Mouse (Mus musculus) left cerebral cortex, postnatal 4 days (tissue): Measurements from ENCODE around the gene Bcl2. TPM values are rescaled to one million over a fixed set of nuclear protein-coding genes. Genes with fewer than 3 reads are reported as not detected.
"Not testable (repeated sequence)": the region's sequence is repeated elsewhere in the genome, so short reads cannot be mapped to it uniquely, and the experiment has no call there.

Source experiments
- DNase-seq: peaks from one replicate; pipeline ENCODE4 v3.0.0-alpha.2; 2022
- intact Hi-C: fragments of 180-260 bp; cut with DNase I; formaldehyde crosslinking; loops from one replicate; pipeline ENCODE4 v1.15.1; 2025
- total RNA-seq, 2 experiments: library from RNA; stranded (reverse); gene quantifications; 2 replicates each; pipeline ENCODE4 v1.2.3; 2021

Bcl2 gene
- total RNA-seq, 2 experiments from 2014 or later, result 13.9 to 15.7 TPM

DNA sequence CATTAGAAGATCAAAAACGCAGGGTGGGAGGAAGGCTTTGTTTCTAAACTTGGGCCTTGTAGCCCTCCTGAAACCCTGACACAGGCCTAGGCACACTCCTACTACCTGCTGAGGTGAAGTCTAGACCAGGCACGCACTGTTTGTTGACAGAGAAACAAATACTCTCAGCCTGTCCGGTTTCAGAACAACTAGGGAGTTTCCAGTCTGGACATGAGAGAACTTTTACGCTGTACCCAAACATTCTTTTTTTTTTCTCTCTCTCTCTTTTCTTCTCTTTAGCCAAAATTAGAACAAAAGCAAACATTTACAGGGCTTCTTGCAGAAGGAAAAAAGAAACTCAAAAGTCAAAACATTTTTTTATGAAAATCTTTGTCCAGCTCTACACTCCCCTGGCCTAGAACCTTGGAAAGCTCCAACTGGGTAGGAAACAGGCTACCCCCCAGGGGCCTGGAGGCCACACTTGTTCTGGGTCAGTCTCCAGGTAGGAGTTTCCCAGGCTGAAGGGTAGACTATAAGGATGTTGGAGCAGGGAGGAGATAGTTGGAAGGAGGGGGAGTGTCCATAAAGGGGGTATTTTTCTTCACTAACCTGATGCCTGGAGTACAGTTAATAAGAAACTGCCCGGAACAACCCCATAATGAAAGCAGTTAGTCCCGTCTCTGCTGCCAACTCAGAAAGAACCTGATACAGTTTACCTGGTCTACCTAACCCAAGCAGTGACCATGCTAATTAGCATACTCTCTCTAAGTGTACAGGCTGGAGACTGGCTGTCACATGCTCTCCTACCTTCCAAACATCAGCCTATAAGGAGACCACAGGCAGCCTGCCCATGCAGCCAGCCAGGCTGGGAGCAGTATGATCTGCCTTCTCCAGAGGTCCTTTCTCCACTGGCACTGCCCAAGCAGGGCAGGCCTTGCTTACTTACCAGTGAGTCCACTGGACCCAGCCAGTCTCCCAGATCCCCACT lies 147.7 kb downstream of the Bcl2 start:
- DNase-seq, result no peak
- intact Hi-C loops, result no loop called here

DNA sequence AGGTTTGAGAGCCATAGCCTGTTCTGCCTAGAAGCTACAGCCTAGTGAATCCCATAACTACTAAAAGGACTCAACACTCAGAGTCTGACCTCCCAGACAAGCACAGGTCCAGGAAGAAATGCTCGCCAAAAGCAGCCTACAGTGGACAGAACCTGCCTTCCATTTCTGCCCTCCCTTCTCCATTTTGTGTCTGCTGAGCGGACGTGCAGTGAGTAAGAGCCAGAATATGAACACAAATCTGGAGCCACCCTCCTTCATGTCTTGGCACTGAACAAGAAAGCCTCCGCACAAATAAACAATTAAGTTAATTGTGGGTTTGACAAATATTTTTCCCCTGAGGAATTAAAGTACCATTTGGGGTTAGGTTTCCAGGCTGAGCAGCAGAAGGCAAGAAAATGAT lies 148.8 kb downstream of the Bcl2 start:
- intact Hi-C loops, result no loop called here
- DNase-seq, result no peak

DNA sequence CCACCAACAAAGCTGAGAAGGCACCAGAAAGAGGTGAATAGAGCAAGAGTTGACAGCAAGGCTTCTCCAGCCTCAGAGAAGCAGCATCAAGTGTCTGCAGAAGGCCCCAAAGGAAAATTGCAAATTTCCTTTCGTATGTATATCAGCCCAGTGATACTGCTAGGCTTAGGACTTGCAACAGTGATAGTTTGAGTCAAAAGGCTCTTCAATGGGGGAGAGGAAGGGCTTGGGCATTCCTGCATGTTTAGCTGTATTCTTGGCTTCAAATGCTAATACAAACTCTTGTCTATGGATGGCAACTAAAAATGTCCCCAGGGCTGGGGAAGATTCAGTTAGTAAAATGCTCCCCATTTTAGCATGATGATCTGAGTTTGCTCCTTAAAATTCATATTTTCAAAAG lies 149.6 kb downstream of the Bcl2 start:
- DNase-seq, result no peak
- intact Hi-C loops, result no loop called here

DNA sequence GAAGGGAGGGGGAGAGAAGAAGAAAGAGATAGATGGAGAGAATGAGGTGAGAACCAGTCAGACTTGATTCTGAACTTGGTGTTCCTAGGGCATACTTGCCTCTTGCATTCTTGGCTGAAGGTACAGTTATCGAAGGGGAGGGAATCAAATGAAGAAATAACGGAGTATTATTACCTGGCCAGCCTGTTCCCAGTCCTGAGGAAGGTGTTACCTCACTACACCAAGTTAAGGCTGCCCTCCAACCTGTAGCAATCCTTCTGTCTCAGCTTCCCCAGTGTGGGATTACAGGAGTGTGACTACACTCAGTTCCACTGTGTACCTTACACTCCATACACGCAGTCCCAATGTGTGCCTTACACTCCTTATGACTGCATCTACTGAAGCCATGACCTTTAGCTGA lies 151.3 kb downstream of the Bcl2 start:
- DNase-seq, result no peak
- intact Hi-C loops, result no loop called here

DNA sequence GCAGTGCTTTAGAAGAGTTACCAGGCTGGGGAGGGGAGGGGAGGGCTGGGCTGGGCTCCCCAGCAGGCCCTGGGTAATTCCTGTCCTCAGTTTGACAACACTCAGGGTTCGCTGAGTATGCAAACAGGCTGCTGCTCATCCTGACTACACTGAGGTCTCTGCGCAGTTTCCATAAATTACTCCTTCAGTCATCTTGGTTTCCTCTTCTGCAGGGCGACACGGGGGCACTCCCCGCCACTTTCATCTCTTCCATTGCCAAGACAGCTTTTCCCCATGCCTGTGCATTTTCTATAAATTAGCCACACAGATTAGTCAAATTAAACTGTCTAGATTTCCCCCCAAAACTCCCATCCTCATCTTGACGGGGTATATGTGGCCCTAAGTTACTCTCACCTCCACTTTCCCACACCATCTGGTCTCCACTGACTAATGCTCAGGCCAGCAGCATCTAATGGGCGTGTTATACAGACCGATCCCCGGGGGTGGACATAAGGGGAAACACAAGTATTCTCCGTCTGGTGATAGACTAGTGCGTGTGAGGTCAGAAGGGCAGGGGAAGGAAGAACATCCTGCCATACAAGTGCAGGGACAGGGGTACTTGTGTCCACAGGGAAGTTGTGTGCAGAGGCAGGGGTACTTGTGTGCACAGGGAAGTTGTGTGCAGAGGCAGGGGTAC lies 152.9 kb downstream of the Bcl2 start:
- DNase-seq, result no peak
- intact Hi-C loops, result no loop called here

DNA sequence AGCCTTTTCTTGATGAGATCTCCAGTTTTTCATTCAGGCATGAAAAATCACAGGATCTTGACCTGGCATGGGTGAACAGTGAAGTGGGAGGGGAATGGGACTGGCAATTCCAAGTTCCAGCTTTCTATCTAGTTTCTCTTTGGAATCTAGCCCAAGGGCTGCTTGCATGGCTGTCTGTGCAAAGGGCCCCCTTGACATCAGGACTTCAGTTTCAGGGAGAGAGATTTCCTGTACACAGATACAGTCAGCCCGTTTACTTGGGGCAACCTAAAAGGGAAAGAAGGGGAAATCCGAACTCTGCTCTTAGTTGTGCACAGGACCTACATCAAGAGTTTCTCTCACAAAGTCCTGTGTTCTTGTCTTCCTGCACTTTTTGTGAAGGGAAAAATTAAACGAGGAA lies 154.0 kb downstream of the Bcl2 start:
- intact Hi-C loops, result no loop called here
- DNase-seq, result no peak

DNA sequence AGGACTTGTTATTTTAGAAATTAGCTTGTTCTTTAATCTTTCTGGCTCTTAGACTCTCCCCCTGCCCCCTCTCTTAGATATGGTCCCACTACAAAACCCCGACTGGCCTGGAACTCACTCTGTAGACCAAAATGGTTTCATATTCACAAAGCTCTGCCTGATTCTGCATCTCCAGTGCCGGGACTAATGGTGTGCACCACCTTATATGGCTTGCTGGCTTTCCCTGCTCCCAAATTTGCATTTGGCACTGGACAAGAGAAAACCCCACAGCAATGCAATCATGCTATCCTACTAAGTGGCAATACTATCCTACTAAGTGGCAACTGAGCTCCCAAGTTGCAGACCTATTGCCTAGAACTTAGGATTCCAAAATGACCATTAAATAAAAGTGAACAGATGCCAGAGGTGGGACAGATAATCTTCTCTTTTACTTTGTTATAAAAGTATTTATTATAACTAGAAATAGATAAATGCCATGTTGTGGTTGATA lies 154.9 kb downstream of the Bcl2 start:
- intact Hi-C loops, result no loop called here
- no peak for DNase-seq

DNA sequence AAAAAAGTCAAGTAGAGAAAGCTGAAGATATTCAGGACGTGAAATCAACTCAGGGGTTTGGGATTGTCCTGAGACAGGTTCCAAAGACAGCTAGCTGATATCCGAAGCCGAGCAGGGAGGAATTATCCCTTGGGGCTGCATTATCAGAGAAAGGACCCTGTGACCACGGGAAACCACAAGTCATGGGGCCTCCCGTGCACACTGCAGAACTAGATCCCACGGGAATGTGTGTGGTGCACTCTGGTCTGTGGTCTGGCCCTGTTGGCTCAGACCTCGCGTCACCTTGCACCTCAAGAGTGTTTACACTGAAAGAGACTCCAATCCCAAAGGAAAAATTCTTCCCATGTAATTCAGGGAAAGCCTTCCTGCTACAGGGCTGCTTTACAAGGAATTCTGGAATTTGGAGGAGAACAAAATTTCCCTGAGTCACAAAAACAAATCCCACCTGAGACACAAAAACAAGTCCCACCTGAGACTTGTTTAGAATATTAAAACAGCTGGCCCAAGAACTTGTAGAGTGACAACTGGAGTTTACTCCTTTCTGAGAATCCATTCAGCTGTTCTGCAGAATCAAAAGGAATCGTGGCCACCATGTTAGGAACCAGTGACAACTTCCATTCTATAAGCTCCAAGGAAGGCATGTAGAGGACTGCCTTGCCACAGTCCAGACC lies 158.4 kb downstream of the Bcl2 start:
- intact Hi-C loops, result no loop called here
- no peak for DNase-seq

DNA sequence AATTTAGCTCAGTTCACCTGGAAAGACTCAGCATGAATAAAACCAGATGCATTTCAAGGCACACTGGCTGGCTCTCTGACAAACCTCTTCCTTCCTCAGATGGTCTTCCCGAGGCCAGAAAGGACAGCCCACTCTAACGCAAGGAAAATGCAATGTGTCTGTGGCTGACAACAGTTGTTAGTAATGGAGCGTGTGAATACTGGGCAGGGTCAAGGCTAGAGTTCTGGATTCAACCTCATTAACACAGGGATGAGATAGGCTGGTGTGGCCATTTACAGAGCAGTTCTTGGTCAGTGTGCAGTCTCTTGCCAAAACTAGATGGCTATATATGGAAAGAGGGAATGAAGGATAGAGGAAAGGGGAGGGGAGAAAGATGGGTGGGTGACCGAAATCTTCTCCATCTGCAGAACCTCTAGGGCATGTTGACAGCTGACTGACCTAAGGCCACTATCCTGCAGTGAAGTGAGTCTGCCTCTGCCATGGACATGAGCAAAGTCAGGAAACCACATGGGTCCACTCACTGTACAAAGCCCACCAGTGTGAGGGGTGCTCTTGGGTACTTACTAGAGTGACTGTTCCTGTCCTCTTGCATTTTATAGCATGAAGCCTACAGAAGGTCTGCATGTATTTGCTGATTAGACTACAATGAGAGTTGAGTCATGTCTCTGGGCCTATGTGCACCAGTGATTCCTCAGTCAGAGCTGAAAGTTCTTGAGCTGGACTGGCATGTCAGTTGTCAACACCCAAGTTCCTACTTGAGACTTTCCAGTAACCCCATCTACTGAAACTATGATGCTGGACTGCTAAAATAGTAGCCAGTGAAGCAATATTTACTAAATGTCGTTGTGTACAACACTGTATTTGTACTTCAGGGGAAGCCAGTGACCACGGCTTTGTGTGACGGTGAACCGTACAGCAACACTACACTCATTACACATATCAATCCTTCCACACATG lies 159.9 kb downstream of the Bcl2 start:
- intact Hi-C loops, result no loop called here

DNA sequence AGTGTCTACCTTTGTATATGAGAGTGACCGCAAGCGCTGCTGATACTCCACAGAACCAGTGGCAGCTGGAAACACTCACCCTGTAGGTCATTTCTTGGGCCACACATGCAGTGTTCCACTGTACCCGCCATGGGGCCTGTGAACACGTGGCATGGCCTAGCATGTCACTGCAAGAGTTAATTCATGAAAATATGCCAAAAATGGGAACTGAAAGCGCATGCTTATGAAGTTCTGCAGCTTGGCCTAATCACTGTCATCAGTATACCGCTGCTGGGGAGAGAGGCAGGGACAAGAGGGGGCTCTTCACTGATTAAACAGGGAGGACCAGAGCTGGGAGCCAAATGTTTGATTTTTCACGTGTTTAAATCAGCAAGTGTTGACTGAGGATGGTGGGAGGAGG lies 161.2 kb downstream of the Bcl2 start:
- no peak for DNase-seq
- intact Hi-C loops, result no loop called here

More for the DNA sequence above, 159.9 kb downstream of the Bcl2 start:
- DNase-seq, result no peak

DNA sequence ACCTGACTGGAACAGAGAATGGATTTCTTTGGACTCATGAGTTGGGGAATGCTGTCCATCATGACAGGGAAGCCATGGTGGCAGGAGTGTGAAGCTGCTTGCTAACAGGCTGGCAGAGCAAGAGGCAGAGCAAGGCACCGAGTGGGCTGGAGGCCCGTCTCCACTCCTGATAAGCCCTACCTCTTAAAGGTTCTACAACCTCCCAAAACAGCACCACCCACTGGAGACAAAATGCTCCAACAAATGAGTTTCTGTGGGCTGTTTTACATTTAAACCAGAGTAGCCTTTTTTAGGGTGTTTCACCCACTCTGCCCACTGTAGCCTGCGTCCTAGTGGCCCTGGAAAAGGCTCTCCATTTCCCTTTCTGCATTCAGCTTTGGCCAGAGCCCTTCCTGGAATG lies 163.5 kb downstream of the Bcl2 start:
- intact Hi-C loops, result no loop called here
- DNase-seq, result no peak

DNA sequence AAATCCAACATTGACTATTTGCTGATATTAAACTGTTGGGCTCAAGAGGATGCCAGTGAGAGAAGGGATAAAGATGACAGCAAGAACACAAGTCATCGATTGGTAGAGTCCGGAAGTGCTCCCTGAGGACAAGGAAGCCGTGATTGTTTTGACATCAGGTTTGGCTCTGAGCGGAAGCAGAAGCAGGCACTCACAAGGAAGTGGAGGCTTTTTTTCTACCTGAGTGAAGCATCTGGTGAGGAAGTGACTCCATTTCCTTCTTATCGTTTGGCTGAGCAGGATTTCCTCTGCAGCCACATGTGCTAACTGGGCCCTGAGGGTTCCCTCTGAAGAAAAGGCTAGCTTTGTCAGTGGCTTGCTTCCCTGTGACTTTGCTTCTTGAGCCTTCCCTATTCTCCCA lies 165.0 kb downstream of the Bcl2 start:
- intact Hi-C loops, result loop anchor here (10.0 kb wide), 1 partner anchor 166 kb away; the partner anchor contains the start of gene Bcl2
- DNase-seq, result no peak

DNA sequence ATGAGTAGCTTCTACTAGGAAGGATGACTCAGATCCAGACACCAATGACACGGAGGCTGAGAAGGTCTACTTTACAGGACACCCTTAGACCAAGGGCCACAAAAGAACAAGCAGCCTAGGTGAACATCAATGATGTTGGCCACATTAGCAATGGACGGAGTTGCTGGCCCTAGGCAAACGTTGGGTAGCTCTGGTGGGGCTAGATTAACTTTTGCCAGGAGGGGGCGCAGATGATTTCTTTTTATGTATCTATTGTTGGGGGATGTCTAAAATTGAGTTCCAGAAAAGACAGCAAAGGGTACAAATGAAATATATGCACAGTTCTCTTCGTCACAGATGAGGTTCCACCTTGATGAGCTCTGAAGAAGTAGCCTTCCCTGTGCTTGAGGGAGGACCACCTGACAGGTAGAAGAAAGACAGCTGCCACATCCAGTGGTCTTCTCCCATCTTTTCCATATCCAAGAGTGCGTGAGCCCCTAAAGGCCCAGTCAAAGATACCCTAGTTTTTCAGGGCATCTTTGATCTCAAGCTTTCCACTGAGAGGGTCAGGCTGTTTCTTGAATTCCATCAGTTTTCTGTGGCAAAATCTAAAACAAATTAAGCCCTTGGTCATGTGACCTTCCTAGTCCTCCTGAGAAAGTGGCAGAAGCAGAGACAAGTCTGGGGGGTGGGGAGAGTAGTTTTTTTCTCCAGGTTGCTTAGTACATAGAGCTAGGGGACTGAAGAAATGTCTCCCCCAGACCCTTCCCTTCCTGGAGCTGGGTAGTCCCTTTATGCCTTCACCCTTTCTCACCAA lies 169.1 kb downstream of the Bcl2 start:
- intact Hi-C loops, result loop anchor here (10.0 kb wide), 1 partner anchor 170 kb away; the partner anchor contains the start of gene Bcl2
- peak; percentile 54 for DNase-seq

DNA sequence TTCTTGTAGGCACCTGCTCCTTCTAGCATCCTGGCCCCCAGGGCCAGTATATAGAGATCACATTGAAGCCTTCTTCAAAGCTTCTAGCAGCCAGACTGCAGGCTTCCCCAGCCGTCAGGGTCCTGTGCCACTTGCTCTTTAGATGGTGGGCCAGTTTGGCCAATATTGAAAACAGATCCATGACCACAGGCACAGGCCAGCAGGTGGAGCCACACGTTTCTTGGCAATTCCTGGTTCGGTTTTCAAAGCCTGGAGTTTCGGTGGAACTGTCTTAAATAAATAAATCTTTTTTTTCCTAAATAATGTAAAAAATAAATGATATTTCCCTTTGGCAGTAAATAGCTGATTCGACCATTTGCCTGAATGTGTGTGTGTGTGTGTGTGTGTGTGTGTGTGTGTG lies 171.3 kb downstream of the Bcl2 start:
- DNase-seq, result peak; percentile 70
- intact Hi-C loops, result loop anchor here (10.0 kb wide), 1 partner anchor 172 kb away; the partner anchor contains the start of gene Bcl2

DNA sequence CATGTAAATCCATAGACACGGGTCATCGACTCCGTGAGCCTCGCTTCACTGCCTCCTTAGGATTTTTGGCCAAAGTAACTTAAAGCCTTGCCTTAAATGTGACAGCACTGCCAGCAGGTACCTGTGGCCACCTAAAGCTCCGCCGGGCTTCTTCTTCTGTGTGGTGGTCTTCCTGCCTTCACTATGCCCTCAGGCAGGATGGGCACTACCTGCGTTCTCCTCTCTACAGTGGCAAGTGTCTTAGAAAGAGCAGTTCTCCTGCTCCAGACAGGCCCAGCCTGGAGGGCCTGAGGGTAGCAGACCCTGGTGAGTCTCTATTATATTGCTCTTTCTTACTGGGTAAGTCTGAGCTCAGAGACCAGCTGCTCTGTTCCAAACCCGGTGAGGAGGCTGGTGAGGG lies 172.2 kb downstream of the Bcl2 start:
- no peak for DNase-seq
- intact Hi-C loops, result loop anchor here (10.0 kb wide), 1 partner anchor 173 kb away; the partner anchor contains the start of gene Bcl2

DNA sequence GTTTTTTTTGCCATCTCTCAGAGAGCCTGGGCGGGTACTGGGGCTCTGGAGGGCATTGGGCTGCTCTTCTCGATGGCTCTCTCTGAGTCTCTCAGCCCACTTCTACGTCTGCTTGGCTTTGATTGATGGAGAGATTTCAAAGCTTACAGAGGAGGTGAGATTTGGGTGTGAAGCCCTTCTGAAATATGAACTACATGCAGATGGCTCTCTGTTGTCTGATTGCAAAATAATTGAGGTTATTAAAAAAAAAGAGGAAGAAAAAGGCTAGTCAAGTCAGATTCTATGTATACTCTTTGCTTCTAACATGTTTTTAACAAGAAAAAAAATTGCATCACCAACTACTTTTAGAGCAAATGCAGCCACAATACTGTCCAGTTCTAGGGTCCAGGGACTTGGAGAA lies 173.9 kb downstream of the Bcl2 start:
- intact Hi-C loops, result loop anchor here (10.0 kb wide), 1 partner anchor 175 kb away; the partner anchor contains the start of gene Bcl2
- no peak for DNase-seq

DNA sequence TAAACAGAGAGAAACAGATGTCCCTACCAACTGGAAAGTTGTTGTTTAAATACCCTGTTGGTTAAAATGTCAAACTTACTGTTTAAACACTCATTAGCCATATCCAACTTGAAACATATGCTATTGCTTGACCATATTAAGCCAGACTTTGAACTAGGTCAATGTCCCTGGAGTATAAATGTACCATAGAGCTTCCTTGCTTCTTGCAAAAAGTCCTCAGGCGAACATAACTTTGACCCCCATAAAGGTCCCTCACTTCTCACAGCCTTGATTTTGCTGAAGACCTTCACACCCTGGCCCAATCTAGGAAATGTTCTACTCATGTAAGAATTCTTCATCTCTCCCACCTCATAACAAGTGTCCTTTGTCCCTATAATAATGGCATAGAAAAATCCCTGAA lies 175.0 kb downstream of the Bcl2 start:
- intact Hi-C loops, result no loop called here
- no peak for DNase-seq

DNA sequence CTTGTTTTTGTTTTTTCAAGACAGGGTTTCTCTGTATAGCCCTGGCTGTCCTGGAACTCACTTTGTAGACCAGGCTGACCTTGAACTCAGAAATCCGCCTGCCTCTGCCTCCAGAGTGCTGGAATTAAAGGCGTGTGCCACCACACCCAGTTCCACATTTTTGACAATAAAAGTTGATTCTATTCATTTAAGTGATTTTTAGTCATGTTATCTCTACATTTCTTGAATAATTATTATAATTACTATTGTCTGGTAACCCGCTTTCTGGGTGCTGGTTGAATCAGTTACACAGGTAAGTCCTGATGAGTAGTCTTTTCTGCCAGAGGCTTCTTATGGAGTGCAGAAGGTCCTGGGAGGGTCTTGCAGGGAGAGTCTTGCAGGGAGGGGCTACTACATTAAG lies 179.2 kb downstream of the Bcl2 start:
- DNase-seq, intact Hi-C loops: not testable (repeated sequence)

DNA sequence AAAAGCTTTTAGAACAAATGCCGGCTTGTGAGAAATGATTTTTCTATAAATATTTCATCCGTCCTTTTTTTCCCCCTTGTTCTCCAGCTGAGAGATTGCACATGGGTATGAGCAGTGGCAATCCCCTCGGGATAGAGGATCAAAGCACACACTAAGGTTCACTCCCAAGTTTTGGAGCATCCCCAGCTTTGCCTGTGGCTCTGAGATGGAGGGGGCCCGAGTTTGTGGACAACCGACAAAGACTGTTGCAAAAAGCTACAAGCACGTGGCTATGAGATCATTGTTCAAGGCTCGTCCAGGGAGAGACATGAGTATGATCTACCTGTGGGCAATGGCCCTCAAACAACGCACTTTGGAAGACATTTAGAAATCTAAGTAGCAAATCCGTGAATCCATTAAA lies 184.5 kb downstream of the Bcl2 start:
- intact Hi-C loops, result no loop called here
- no peak for DNase-seq
